Mouse (Mus musculus) heart, adult 2 months (tissue): ENCODE data around the gene Ndufc1. TPM values are rescaled to one million over a fixed set of nuclear protein-coding genes. Genes with fewer than 3 reads are reported as not detected.
"Not testable (repeated sequence)": the region's sequence is repeated elsewhere in the genome, so short reads cannot be mapped to it uniquely, and the experiment has no call there.

Source experiments
- DNase-seq, 2 experiments: peaks; one replicate each; pipeline ENCODE4 v3.0.0; 2021
- H3K27ac ChIP-seq: fragments of 200-600 bp; 2 replicates; pipeline ENCODE4 v1.8.1; 2022
- H3K27me3 ChIP-seq: fragments of 200-500 bp; 2 replicates; pipeline ENCODE4 v1.6.1; 2012; ENCODE audit warnings: mild to moderate bottlenecking, low read length, inconsistent platforms, mixed read lengths; ENCODE audit not compliant: control insufficient read depth, insufficient read depth
- H3K36me3 ChIP-seq: fragments of 200-500 bp; 2 replicates; pipeline ENCODE4 v1.6.1; 2012; ENCODE audit warnings: low read length, inconsistent platforms; ENCODE audit not compliant: control insufficient read depth, insufficient read depth
- H3K4me1 ChIP-seq: fragments of 200-500 bp; 2 replicates; pipeline ENCODE4 v1.6.1; 2011; ENCODE audit warnings: low read length; ENCODE audit not compliant: control insufficient read depth, insufficient read depth
- H3K4me3 ChIP-seq: fragments of 200-600 bp; 2 replicates; pipeline ENCODE4 v1.8.1; 2022
- H3K79me2 ChIP-seq: fragments of 200-500 bp; replicated peaks from 2 replicates; pipeline ENCODE4 v1.6.1; 2012; ENCODE audit warnings: mild to moderate bottlenecking, inconsistent platforms, low read length, moderate library complexity, mixed read lengths; ENCODE audit not compliant: control insufficient read depth, insufficient read depth
- H3K9ac ChIP-seq: fragments of 200-500 bp; 2 replicates; pipeline ENCODE4 v1.6.1; 2012; ENCODE audit warnings: low read depth, mild to moderate bottlenecking, control low read depth, inconsistent platforms, low read length, mixed read lengths
- CTCF ChIP-seq: fragments of 200-600 bp; IDR thresholded peaks from 2 replicates; pipeline ENCODE4 v1.8.1; 2022; ENCODE audit warnings: antibody characterized with exemption, mild to moderate bottlenecking, moderate library complexity
- EP300 ChIP-seq: fragments of 200-500 bp; IDR thresholded peaks from 2 replicates; pipeline ENCODE4 v1.6.1; 2011; ENCODE audit warnings: low read depth, low read length, control low read depth; ENCODE audit not compliant: insufficient read depth
- POLR2A ChIP-seq: fragments of 200-500 bp; IDR thresholded peaks from 2 replicates; pipeline ENCODE4 v1.6.1; 2011; ENCODE audit warnings: mild to moderate bottlenecking, low read depth, low read length, control low read depth; ENCODE audit not compliant: insufficient read depth
- WGBS: fragments of 180-500 bp; shearing (Covaris S2); methylation state at CpG from one replicate; pipeline ENCODE4 v1.1.7; 2018; 5-methylcytosine and 5-hydroxymethylcytosine counted together
- intact Hi-C: fragments of 180-260 bp; cut with DNase I; formaldehyde crosslinking; loops from one replicate; pipeline ENCODE4 v1.15.1; 2025
- polyA plus RNA-seq: library from polyadenylated mRNA; depleted of rRNA; stranded (reverse); fragments of >200 nt; gene quantifications from 2 replicates; pipeline ENCODE4 v1.2.3, GENCODE M21; 2012
- total RNA-seq, 2 experiments: library from RNA; stranded (reverse); gene quantifications; 2 replicates each; pipeline ENCODE4 v1.2.3; 2021

Ndufc1 gene
- total and polyA plus RNA-seq, 3 experiments, result 770 to 1,819 (median 1,555) TPM

GRCm38 (mm10) chr3:51413276-51413675, 4.5 kb upstream of the Ndufc1 start:
- Histone ChIP-seq H3K36me3 (peaks cover 12% of the 10 kb centered on the region), H3K4me1 (peaks cover 9% of the 10 kb centered on the region), H3K4me3 (no peak overlapping the region), H3K9ac (no peak overlapping the region), H3K27ac (no peak overlapping the region), H3K79me2 (peaks cover under 1% of the 10 kb centered on the region; the same call in 1 of the 2 replicates), H3K27me3 (no peaks in the 10 kb centered on the region)
- intact Hi-C loops, result no loop called here
- no peak for DNase-seq
- 56% methylated on average over 1 of the region's 1 CpGs for WGBS
- TF ChIP-seq CTCF (no peak), POLR2A (no peak), EP300 (no peak)

GRCm38 (mm10) chr3:51412457-51412856, 3.7 kb upstream of the Ndufc1 start:
- no peak for DNase-seq
- H3K4me3 ChIP-seq, result no peak overlapping the region
- no peaks in the 10 kb centered on the region; the same call in 1 of the 2 replicates for H3K79me2 ChIP-seq
- no peak overlapping the region for H3K27ac ChIP-seq
- no peaks in the 10 kb centered on the region for H3K27me3 ChIP-seq
- H3K36me3 ChIP-seq, result peaks cover 9% of the 10 kb centered on the region; the same call in 1 of the 2 replicates
- 83% methylated on average over 7 of the region's 7 CpGs for WGBS
- TF ChIP-seq EP300 (no peak), CTCF (no peak), POLR2A (no peak)
- H3K9ac ChIP-seq, result no peak overlapping the region
- intact Hi-C loops, result no loop called here
- peaks cover 5% of the 10 kb centered on the region for H3K4me1 ChIP-seq

- intact Hi-C loops, result loop anchor here (2.0 to 5.0 kb wide), 2 partner anchors 29 to 176 kb away; no protein-coding TSS in a partner anchor
- Histone ChIP-seq H3K4me1 (peaks cover 1% of the 10 kb centered on the region; the same call in 1 of the 2 replicates), H3K36me3 (peaks cover 6% of the 10 kb centered on the region)
Observed at GRCm38 (mm10) chr3:51407870-51408560, 773 bp downstream of the Ndufc1 start.

GRCm38 (mm10) chr3:51402628-51403027, 6.2 kb downstream of the Ndufc1 start:
- no peaks in the 10 kb centered on the region for H3K79me2 ChIP-seq
- H3K27ac ChIP-seq, result no peak overlapping the region
- TF ChIP-seq POLR2A (no peak), EP300 (no peak), CTCF (no peak)
- DNase-seq, result no peak
- no peaks in the 10 kb centered on the region for H3K27me3 ChIP-seq
- peaks cover 5% of the 10 kb centered on the region for H3K36me3 ChIP-seq
- intact Hi-C loops, result no loop called here
- WGBS, result 89% methylated on average over 12 of the region's 12 CpGs
- H3K9ac ChIP-seq, result no peak overlapping the region
- H3K4me1 ChIP-seq, result no peaks in the 10 kb centered on the region; the same call in 1 of the 2 replicates
- no peak overlapping the region for H3K4me3 ChIP-seq

More at GRCm38 (mm10) chr3:51407870-51408560, 773 bp downstream of the Ndufc1 start:
- no peak for TF ChIP-seq EP300
- TF ChIP-seq CTCF, result no peak
- no peak for TF ChIP-seq POLR2A
- H3K27me3 ChIP-seq, result no peaks in the 10 kb centered on the region
- H3K27ac ChIP-seq, result peak overlapping the region; percentile 85
- H3K9ac ChIP-seq, result peak overlapping the region; percentile 94
- WGBS, result 17% methylated on average over 20 of the region's 20 CpGs
- H3K4me3 ChIP-seq, result peak overlapping the region; percentile 87
- no peak for DNase-seq
- no peaks in the 10 kb centered on the region for H3K79me2 ChIP-seq

- H3K4me3 ChIP-seq, DNase-seq, intact Hi-C loops, H3K79me2 ChIP-seq, H3K36me3 ChIP-seq, H3K27me3 ChIP-seq, H3K27ac ChIP-seq, H3K4me1 ChIP-seq, H3K9ac ChIP-seq: not testable (repeated sequence)
- peak; percentile 35 for TF ChIP-seq CTCF
- 61% methylated on average over 4 of the region's 4 CpGs for WGBS
Observed at GRCm38 (mm10) chr3:51402054-51402453, 6.7 kb downstream of the Ndufc1 start.

- Histone ChIP-seq H3K4me3 (no peak overlapping the region; the same call in 1 of the 2 replicates), H3K27me3 (no peaks in the 10 kb centered on the region)
Observed at GRCm38 (mm10) chr3:51400682-51401081, 8.1 kb downstream of the Ndufc1 start.

More at GRCm38 (mm10) chr3:51400682-51401081, 8.1 kb downstream of the Ndufc1 start:
- Histone ChIP-seq H3K4me1 (no peaks in the 10 kb centered on the region), H3K79me2 (no peaks in the 10 kb centered on the region), H3K36me3 (no peaks in the 10 kb centered on the region; the same call in 1 of the 2 replicates), H3K9ac (no peak overlapping the region), H3K27ac (no peak overlapping the region)
- intact Hi-C loops, result no loop called here
- TF ChIP-seq CTCF, result no peak
- no peak for TF ChIP-seq POLR2A
- TF ChIP-seq EP300, result no peak
- DNase-seq, result no peak
- WGBS, result 65% methylated on average over 10 of the region's 10 CpGs
